Mouse (Mus musculus) kidney, postnatal 0 days (tissue): ENCODE results near the gene Gabra3. TPM values are rescaled to one million over a fixed set of nuclear protein-coding genes. Genes with fewer than 3 reads are reported as not detected.

Experiments
- ATAC-seq: fragments of 200-750 bp; cut with Nextera tagmentation; replicated peaks from 2 replicates; pipeline ENCODE4 v1.8.0; 2017; ENCODE audit warnings: low read depth, moderate number of reproducible peaks, moderate TSS enrichment, moderate library complexity; ENCODE audit not compliant: low FRiP score
- DNase-seq: peaks from one replicate; pipeline ENCODE4 v3.0.0-alpha.2; 2016; ENCODE audit warnings: low spot score
- H3K27ac ChIP-seq: fragments of 300-500 bp; sonication (generic); 2 replicates; pipeline ENCODE4 v1.5.1; 2014; ENCODE audit warnings: mild to moderate bottlenecking
- H3K27me3 ChIP-seq: fragments of 300-500 bp; sonication (generic); 2 replicates; pipeline ENCODE4 v1.6.1; 2014; ENCODE audit warnings: low read length, mixed read lengths; ENCODE audit not compliant: insufficient read depth
- H3K36me3 ChIP-seq: fragments of 300-500 bp; sonication (generic); 2 replicates; pipeline ENCODE4 v1.6.1; 2014; ENCODE audit warnings: low read length, mixed read lengths; ENCODE audit not compliant: insufficient read depth
- H3K4me1 ChIP-seq: fragments of 300-500 bp; sonication (generic); replicated peaks from 2 replicates; pipeline ENCODE4 v1.6.1; 2014; ENCODE audit warnings: antibody characterized with exemption, low read length, mixed read lengths; ENCODE audit not compliant: insufficient read depth
- H3K4me2 ChIP-seq: fragments of 300-500 bp; sonication (generic); 2 replicates; pipeline ENCODE4 v1.6.1; 2014; ENCODE audit warnings: mild to moderate bottlenecking, low read length, moderate library complexity, mixed read lengths
- H3K4me3 ChIP-seq: fragments of 300-500 bp; sonication (generic); replicated peaks from 2 replicates; pipeline ENCODE4 v1.5.1; 2014; ENCODE audit warnings: low read depth, low read length
- H3K9ac ChIP-seq: fragments of 300-500 bp; sonication (generic); 2 replicates; pipeline ENCODE4 v1.6.1; 2014; ENCODE audit warnings: low read depth, low read length
- H3K9me3 ChIP-seq: fragments of 300-500 bp; sonication (generic); replicated peaks from 2 replicates; pipeline ENCODE4 v1.6.1; 2016; ENCODE audit warnings: low read length, inconsistent platforms, mixed read lengths
- CTCF ChIP-seq: IDR thresholded peaks from 2 replicates; pipeline ENCODE4 v1.5.1; 2016; ENCODE audit warnings: antibody characterized with exemption, low read depth, mild to moderate bottlenecking, moderate library complexity
- WGBS: fragments of 180-500 bp; shearing (Covaris S2); extraction: QIAGEN DNeasy Blood & Tissue Kit; methylation state at CpG from one replicate; pipeline ENCODE4 v1.1.7; 2014; 5-methylcytosine and 5-hydroxymethylcytosine counted together
- microRNA counts: library from miRNA; unstranded; fragments of <30 nt; microRNA quantifications from one replicate; lab custom pipeline; 2015
- microRNA-seq: library from miRNA; unstranded; fragments of <30 nt; microRNA quantifications from one replicate; pipeline ENCODE4, GENCODE M21; 2016
- polyA plus RNA-seq: library from polyadenylated mRNA; unstranded; fragments of >200 nt; fragmentation: Nextera tagmentation; extraction: Ambion mirVana; gene quantifications from 2 replicates; pipeline ENCODE4 v1.2.1, GENCODE M21; 2015

The Gabra3 gene
- polyA plus RNA-seq, 1 experiment from 2014 or later: 0.68 TPM

DNA sequence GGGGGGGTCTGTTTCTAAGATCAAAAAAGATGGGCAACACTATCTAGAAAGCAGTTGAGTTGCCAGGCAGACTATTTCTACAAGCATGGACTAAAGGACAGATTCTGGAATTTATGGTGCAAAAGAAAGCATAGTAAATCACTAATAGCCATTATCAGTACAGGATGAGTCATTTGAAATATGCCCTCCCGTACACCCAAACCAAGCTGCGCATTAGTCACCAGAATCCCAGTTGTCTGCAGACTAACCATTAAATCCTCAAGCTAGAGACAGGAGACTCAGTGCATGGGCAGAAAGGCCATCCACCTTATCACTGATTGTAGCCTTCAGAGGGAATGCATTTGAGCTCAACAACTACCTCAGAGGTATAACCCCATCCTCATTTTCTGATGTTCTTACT is 166.8 kb downstream of the Gabra3 start:
- Histone ChIP-seq H3K4me3 (no peak overlapping the region), H3K27ac (no peak overlapping the region), H3K4me1 (no peaks in the 10 kb centered on the region), H3K27me3 (no peaks in the 10 kb centered on the region), H3K9ac (no peak overlapping the region), H3K4me2 (no peak overlapping the region), H3K36me3 (no peaks in the 10 kb centered on the region), H3K9me3 (no peaks in the 10 kb centered on the region)
- no peak for TF ChIP-seq CTCF
- 63% methylated on average over 2 of the region's 2 CpGs for WGBS
- DNase-seq: no peak
- ATAC-seq: no peak

DNA sequence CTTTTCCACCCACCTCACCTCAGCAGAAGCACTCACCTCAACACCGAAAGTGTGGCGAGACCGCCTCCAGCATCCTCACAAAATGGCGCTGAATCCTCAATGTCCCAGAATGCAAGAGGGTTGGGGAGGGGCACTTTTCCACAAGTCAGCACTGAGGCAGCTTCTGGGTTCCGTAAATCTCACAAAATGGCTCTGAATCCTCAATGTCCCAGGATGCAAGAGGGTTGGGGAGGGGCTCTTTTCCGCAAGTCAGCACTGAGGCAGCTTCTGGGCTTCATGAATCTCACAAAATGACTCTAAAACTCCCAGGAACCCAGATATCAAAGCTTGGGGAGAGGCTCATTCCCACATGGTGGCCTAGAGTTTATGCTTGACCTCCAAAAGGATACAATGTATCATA is 269.9 kb downstream of the Gabra3 start, which contains the start of gene Magea10:
Gene Magea10, minus strand, starts transcription at position 101 of the 400 bp plus-strand sequence.
- Histone ChIP-seq H3K36me3 (no peaks in the 10 kb centered on the region), H3K9me3 (no peaks in the 10 kb centered on the region), H3K27me3 (no peaks in the 10 kb centered on the region), H3K27ac (no peak within 1 kb of the TSS), H3K4me2 (no peak within 1 kb of the TSS), H3K4me3 (no peak within 1 kb of the TSS), H3K4me1 (no peaks in the 10 kb centered on the region), H3K9ac (no peak within 1 kb of the TSS)
- DNase-seq: no peak
- TF ChIP-seq CTCF: no peak
- WGBS: 92% methylated on average over 6 of the region's 6 CpGs
- no peak for ATAC-seq

MicroRNAs within 50 kb of the gene (microRNA counts, 519-probe panel; counts per million panel counts)
- 330 counts per million, percentile 68 among the panel's probes with 10 or more counts for microRNA mmu-miR-105 (lab: Ali Mortazavi, UCI)
- 330 counts per million, percentile 68 among the panel's probes with 10 or more counts for microRNA mmu-miR-767 (lab: Ali Mortazavi, UCI)

Small RNA genes within 50 kb of the gene (microRNA-seq; reads per million reads assigned to microRNA genes)
- not detected for gene Mir105
- gene Mir767: not detected

Other genes starting within 250 kb of the Gabra3 start
- gene Gabrq, start 168.3 kb upstream of the Gabra3 start, polyA plus RNA-seq: 0.04 TPM in 2 replicates